Mouse (Mus musculus) intestine, embryonic 16.5 days (tissue): ENCODE measurements around the gene Prdm1. TPM values are rescaled to one million over a fixed set of nuclear protein-coding genes. Genes with fewer than 3 reads are reported as not detected.

Experiments
- ATAC-seq: fragments of 200-750 bp; cut with Nextera tagmentation; 2 replicates; pipeline ENCODE4 v1.8.0; 2017; ENCODE audit warnings: moderate TSS enrichment, moderate library complexity
- H3K27ac ChIP-seq: fragments of 300-500 bp; sonication (generic); 2 replicates; pipeline ENCODE4 v1.5.1; 2014; ENCODE audit warnings: mild to moderate bottlenecking, low read length
- H3K27me3 ChIP-seq: fragments of 300-500 bp; sonication (generic); replicated peaks from 2 replicates; pipeline ENCODE4 v1.6.1; 2014; ENCODE audit warnings: low read length, control low read depth, mixed read lengths; ENCODE audit not compliant: control insufficient read depth, insufficient read depth
- H3K36me3 ChIP-seq: fragments of 300-500 bp; sonication (generic); 2 replicates; pipeline ENCODE4 v1.6.1; 2014; ENCODE audit warnings: low read length, control low read depth; ENCODE audit not compliant: control insufficient read depth, insufficient read depth
- H3K4me1 ChIP-seq: fragments of 300-500 bp; sonication (generic); 2 replicates; pipeline ENCODE4 v1.6.1; 2014; ENCODE audit warnings: low read length, control low read depth, mixed read lengths; ENCODE audit not compliant: control insufficient read depth, insufficient read depth
- H3K4me2 ChIP-seq: fragments of 300-500 bp; sonication (generic); 2 replicates; pipeline ENCODE4 v1.6.1; 2014; ENCODE audit warnings: low read depth, low read length, control low read depth
- H3K4me3 ChIP-seq: fragments of 300-500 bp; sonication (generic); 2 replicates; pipeline ENCODE4 v1.5.1; 2014; ENCODE audit warnings: mild to moderate bottlenecking, low read length
- H3K9ac ChIP-seq: fragments of 300-500 bp; sonication (generic); 2 replicates; pipeline ENCODE4 v1.6.1; 2014; ENCODE audit warnings: low read depth, low read length
- H3K9me3 ChIP-seq: fragments of 300-500 bp; sonication (generic); 2 replicates; pipeline ENCODE4 v1.6.1; 2016; ENCODE audit warnings: low read length, control low read depth; ENCODE audit not compliant: control insufficient read depth
- WGBS: fragments of 180-500 bp; shearing (Covaris S2); extraction: QIAGEN DNeasy Blood & Tissue Kit; methylation state at CpG from one replicate; pipeline ENCODE4 v1.1.7; 2014; 5-methylcytosine and 5-hydroxymethylcytosine counted together
- polyA plus RNA-seq: library from polyadenylated mRNA; unstranded; fragments of >200 nt; fragmentation: Nextera tagmentation; extraction: Ambion mirVana; gene quantifications from 2 replicates; pipeline ENCODE4 v1.2.1, GENCODE M21; 2015

Gene Prdm1
- polyA plus RNA-seq, 1 experiment from 2014 or later = 22.1 TPM

- Histone ChIP-seq H3K4me1 (peaks cover 19% of the 10 kb centered on the region), H3K4me2 (no peak overlapping the region), H3K27ac (no peak overlapping the region), H3K36me3 (no peaks in the 10 kb centered on the region), H3K27me3 (no peaks in the 10 kb centered on the region), H3K4me3 (no peak overlapping the region), H3K9ac (no peak overlapping the region), H3K9me3 (no peaks in the 10 kb centered on the region)
- no peak for ATAC-seq
- 43% methylated on average over 6 of the region's 6 CpGs for WGBS
These were observed 49.0 kb downstream of the Prdm1 start for GRCm38 (mm10) chr10:44479286-44479685.

GRCm38 (mm10) chr10:44478091-44478490 lies 50.2 kb downstream of the Prdm1 start:
- 0 out of 2 replicates have a peak overlapping the region, but pooled peaks have one; percentile 11 for H3K4me2 ChIP-seq
- ATAC-seq = no peak
- WGBS = 49% methylated on average over 5 of the region's 5 CpGs

GRCm38 (mm10) chr10:44477240-44477639 lies 51.1 kb downstream of the Prdm1 start:
- peaks cover 19% of the 10 kb centered on the region for H3K4me1 ChIP-seq
- 46% methylated on average over 8 of the region's 8 CpGs for WGBS
- H3K4me3 ChIP-seq = peak overlapping the region; percentile 21; the same call in 1 of the 2 replicates
- no peaks in the 10 kb centered on the region for H3K36me3 ChIP-seq
- H3K27me3 ChIP-seq = no peaks in the 10 kb centered on the region
- peak overlapping the region; percentile 34; the same call in 1 of the 2 replicates for H3K9ac ChIP-seq
- H3K9me3 ChIP-seq = no peaks in the 10 kb centered on the region
- H3K27ac ChIP-seq = peak overlapping the region; percentile 62
- no peak for ATAC-seq
- H3K4me2 ChIP-seq = peak overlapping the region; percentile 46

More at GRCm38 (mm10) chr10:44478091-44478490, 50.2 kb downstream of the Prdm1 start:
- no peaks in the 10 kb centered on the region for H3K9me3 ChIP-seq
- no peaks in the 10 kb centered on the region for H3K36me3 ChIP-seq
- H3K27ac ChIP-seq = peak overlapping the region; percentile 53
- H3K27me3 ChIP-seq = no peaks in the 10 kb centered on the region
- H3K9ac ChIP-seq = no peak overlapping the region
- no peak overlapping the region for H3K4me3 ChIP-seq
- H3K4me1 ChIP-seq = peaks cover 19% of the 10 kb centered on the region

- H3K27me3 ChIP-seq = no peaks in the 10 kb centered on the region
- H3K9ac ChIP-seq = peak overlapping the region; percentile 34
- H3K4me3 ChIP-seq = peak overlapping the region; percentile 21
- 44% methylated on average over 13 of the region's 13 CpGs for WGBS
- no peaks in the 10 kb centered on the region for H3K9me3 ChIP-seq
- peak overlapping the region; percentile 46 for H3K4me2 ChIP-seq
- no peak for ATAC-seq
- peaks cover 19% of the 10 kb centered on the region for H3K4me1 ChIP-seq
- no peaks in the 10 kb centered on the region for H3K36me3 ChIP-seq
- peak overlapping the region; percentile 62 for H3K27ac ChIP-seq
These were observed 51.8 kb downstream of the Prdm1 start for GRCm38 (mm10) chr10:44476523-44476922.

GRCm38 (mm10) chr10:44475376-44475775 lies 52.9 kb downstream of the Prdm1 start:
- no peaks in the 10 kb centered on the region for H3K27me3 ChIP-seq

GRCm38 (mm10) chr10:44474256-44474655 lies 54.0 kb downstream of the Prdm1 start:
- H3K4me2 ChIP-seq = no peak overlapping the region
- 0 out of 2 replicates have a peak overlapping the region, but pooled peaks have one; percentile 5 for H3K27ac ChIP-seq
- H3K4me3 ChIP-seq = no peak overlapping the region
- no peak overlapping the region for H3K9ac ChIP-seq
- peak; percentile 94 for ATAC-seq
- 14% methylated on average over 10 of the region's 10 CpGs for WGBS
- no peaks in the 10 kb centered on the region for H3K27me3 ChIP-seq
- H3K4me1 ChIP-seq = peaks cover 18% of the 10 kb centered on the region
- H3K36me3 ChIP-seq = no peaks in the 10 kb centered on the region
- H3K9me3 ChIP-seq = no peaks in the 10 kb centered on the region

More at GRCm38 (mm10) chr10:44475376-44475775, 52.9 kb downstream of the Prdm1 start:
- no peak overlapping the region for H3K4me2 ChIP-seq
- no peak overlapping the region for H3K27ac ChIP-seq
- ATAC-seq = no peak
- H3K36me3 ChIP-seq = no peaks in the 10 kb centered on the region
- 80% methylated on average over 3 of the region's 3 CpGs for WGBS
- H3K4me1 ChIP-seq = peaks cover 19% of the 10 kb centered on the region
- no peak overlapping the region for H3K4me3 ChIP-seq
- H3K9ac ChIP-seq = no peak overlapping the region
- H3K9me3 ChIP-seq = no peaks in the 10 kb centered on the region

GRCm38 (mm10) chr10:44465618-44466017 lies 62.7 kb downstream of the Prdm1 start:
- H3K27me3 ChIP-seq = no peaks in the 10 kb centered on the region; the same call in 1 of the 2 replicates
- no peak for ATAC-seq
- peaks cover 23% of the 10 kb centered on the region for H3K4me1 ChIP-seq
- H3K9me3 ChIP-seq = no peaks in the 10 kb centered on the region
- H3K27ac ChIP-seq = no peak overlapping the region
- no peak overlapping the region for H3K9ac ChIP-seq
- H3K4me2 ChIP-seq = no peak overlapping the region
- 20% methylated on average over 8 of the region's 8 CpGs for WGBS
- no peak overlapping the region for H3K4me3 ChIP-seq
- no peaks in the 10 kb centered on the region for H3K36me3 ChIP-seq

- Histone ChIP-seq H3K27me3 (no peaks in the 10 kb centered on the region; the same call in 1 of the 2 replicates), H3K4me2 (no peak overlapping the region), H3K9me3 (no peaks in the 10 kb centered on the region), H3K27ac (no peak overlapping the region), H3K36me3 (no peaks in the 10 kb centered on the region), H3K4me1 (peaks cover 28% of the 10 kb centered on the region), H3K9ac (no peak overlapping the region), H3K4me3 (no peak overlapping the region)
- WGBS = 82% methylated on average over 5 of the region's 5 CpGs
- ATAC-seq = no peak
These were observed 63.7 kb downstream of the Prdm1 start for GRCm38 (mm10) chr10:44464563-44464962.

GRCm38 (mm10) chr10:44463856-44464255 lies 64.4 kb downstream of the Prdm1 start:
- 73% methylated on average over 4 of the region's 4 CpGs for WGBS
- no peak for ATAC-seq
- Histone ChIP-seq H3K36me3 (no peaks in the 10 kb centered on the region), H3K27ac (no peak overlapping the region), H3K4me3 (no peak overlapping the region), H3K4me2 (no peak overlapping the region), H3K9me3 (no peaks in the 10 kb centered on the region), H3K4me1 (peaks cover 29% of the 10 kb centered on the region), H3K27me3 (no peaks in the 10 kb centered on the region; the same call in 1 of the 2 replicates), H3K9ac (no peak overlapping the region)

DNA sequence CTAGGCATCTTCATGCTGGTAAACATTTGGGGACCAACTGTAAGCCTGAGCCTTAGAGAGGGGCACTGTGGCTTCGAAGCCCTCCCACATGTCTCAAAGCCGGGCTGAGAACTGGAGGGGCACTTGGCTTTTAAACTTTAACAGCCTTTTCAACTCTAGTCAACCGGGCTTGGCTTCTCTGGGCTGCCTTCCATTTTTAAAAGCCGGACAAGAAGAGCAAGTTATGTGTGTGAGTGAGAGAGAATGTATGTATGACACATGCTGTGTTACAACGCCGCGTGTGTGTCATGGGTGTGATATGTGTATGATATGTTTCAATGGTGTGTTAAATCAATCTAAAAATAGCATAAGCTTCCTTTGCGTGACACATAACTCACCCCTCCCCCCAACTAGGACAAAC lies 66.0 kb downstream of the Prdm1 start:
- Histone ChIP-seq H3K27me3 (no peaks in the 10 kb centered on the region; the same call in 1 of the 2 replicates), H3K9me3 (no peaks in the 10 kb centered on the region), H3K4me2 (no peak overlapping the region), H3K4me3 (no peak overlapping the region), H3K36me3 (no peaks in the 10 kb centered on the region), H3K4me1 (peaks cover 29% of the 10 kb centered on the region), H3K27ac (no peak overlapping the region), H3K9ac (no peak overlapping the region)
- 88% methylated on average over 8 of the region's 8 CpGs for WGBS
- no peak for ATAC-seq
